Mouse (Mus musculus): ENCODE measurements at regions not wholly inside any gene's neighbourhood (a gene's known extent, or its start where the extent isn't known, plus 50 kb on each side); places are given as distances from the start of the nearest gene placed in this dataset.

DNA sequence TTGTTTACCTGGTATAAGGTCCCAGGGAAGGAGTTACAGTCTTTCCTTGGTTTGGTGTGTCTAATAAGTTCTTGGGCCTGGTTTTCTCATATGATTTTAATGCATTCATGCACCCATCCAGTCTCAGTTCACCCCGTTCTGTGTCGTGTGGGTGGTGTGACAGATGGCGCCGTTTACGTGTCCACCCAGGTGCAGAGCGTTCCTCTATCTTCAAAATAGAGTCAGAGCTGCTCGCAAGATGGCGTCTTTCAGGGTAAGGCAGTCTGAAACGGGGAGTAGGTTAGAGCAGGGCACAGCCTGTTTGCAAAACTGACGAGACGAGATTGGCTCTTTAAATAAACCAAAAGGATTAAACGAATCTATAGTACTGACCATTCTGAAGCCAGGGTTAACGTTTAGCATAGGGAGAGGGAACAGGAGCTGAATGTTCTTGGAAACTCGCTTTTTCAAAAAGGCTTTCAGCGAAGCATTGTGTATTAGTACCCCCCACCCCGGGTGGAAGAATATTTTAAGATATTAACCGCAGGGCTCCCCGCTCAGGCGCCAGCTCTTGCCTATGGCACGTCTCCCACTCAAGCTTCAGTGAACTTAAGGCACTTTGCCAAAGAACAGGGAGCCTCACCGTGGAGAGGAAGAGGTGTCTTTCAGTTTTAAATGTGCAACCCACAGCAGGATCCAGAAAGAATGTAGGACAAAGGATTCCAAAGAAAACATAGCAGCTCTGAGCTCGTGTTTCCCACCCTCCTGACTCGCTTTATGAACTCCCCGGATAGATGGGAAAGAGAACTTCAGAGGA lies 241.7 kb upstream of the Pfn2 start:
- DNase-seq: no peak

DNA sequence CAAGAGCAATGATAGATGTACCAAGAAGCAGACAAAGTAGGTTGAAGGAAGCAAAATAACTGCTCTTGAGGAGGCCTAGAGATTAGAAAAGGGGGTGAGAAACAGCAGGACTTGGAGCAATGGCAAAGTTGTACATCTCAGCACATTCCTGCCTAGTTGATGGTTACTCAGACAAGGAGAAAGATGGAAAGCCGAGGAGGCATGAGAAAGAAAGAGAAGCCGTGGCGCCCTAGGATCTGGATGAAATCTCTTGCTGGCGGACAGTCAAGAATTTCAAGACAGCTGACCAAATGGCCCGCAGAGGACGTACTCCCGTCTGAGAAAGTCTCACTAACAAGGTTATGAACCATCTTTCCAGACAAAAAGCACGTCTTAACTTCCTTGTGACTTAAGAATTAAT lies 242.5 kb upstream of the Pfn2 start:
- no peak for DNase-seq

DNA sequence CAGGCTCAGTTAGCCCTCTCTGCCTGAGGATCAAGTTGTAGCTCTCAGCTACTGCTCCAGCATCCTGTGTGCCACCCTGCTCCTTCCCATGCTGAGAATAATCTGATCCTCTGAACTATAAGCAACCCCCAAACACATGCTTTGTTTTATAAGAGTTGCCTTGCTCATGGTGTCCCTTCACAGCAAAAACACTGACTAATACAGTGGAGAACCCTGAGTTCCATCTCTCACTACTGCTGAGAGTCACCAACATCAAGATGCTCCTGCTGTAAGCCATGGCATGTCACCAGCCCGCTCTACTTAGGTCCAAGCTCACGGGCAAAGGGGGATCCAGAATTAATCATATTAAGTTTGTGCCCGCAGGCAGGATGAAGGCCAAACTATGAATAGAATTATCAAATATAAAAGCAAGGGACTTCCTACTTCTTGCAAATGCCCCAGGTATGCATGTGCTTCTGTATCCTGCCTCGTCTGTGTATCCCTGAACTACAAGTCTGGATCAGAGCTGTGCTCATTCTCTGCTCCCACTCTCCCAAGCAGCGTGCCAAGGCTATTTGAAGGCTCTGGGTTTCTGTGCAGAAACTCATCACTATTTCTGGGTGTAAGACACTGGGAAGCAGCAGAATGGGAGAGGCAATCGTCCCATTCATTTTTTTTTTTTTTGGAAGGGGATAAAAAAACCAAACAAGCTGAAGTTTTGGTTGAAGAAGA lies 243.7 kb upstream of the Pfn2 start:
- no peak for DNase-seq

DNA sequence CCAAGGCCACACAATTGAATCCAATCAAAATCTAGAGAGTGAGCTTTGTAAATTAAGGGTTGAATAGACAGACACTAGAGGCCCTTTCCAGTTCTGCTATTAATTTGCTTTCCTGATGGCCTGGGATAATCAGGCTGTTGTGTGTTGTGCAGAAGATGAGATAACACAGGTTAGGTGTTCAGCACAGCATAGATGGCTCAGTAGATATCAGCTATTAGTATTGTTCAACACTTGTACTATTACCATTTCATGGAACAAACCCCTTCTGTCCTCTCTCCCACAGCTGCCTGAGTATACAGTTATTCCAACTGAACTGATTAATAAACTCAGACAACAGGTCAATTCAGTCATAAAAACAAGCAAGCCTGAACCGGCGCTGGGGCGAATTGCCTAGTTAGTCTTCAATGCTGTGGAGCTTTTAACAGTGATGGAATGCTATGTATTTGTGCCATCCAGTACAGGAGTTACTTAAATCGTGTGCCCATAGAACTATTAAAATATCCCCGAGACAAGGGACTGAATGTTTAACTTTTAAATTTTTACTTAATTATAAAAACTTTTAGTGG lies 263.1 kb upstream of the Pfn2 start:
- DNase-seq: no peak

DNA sequence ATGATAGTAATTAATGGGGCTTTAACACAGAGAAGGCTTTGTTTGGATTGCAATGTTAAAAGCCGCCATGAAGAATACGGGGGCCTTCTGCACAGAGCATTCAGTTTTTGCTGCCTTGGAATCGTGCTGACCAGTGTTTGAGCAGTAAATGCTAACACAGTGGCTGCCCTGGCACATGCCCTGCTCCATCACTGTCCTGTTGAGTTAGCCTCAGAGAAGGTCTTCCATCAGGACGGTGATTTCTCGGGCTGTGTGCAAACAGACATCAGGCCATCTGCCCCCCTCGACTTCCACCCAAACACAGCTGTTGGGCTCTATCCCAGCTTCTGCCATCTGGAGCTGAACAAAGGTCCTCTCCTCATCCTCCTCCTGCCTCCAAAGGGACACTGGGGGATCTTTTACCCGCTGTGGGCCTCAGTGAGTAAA lies 264.6 kb upstream of the Pfn2 start:
- DNase-seq: no peak

DNA sequence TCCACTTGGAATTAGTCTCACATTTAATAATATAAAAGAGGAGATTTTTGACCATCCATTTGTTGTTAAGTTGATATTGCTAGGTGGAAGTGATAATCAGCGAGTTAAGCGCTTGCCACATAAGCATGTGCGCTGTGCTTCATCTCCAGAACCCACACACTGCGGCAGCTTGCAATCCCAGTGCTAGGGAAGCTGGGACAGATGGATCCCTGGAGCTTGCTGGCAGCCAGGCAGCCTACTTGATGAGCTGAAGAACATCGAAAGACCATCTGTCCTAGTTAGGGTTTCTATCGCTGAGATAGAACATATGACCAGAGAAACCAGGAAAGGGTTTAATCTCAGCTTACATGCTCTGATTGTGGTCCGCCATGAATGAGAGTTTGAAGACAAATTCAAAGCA lies 266.1 kb upstream of the Pfn2 start:
- no peak for DNase-seq

DNA sequence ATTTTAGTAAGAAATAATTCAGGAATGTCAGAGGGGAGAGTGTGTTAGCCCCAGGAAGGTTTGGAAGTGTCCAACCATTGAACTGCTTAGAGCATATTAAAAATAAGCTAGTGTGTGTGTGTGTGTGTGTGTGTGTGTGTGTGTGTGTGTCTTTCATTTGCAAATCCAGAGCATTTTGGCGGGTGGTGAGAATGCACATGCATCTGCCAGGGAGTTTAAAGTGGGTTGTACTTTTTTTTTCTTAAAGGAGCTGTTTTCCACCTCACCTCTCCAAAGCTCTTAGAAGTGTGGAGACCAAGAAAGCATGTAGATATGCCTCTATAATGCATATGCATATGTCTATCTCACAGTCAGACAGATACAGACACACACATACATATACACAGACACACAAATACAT lies 267.6 kb upstream of the Pfn2 start:
- DNase-seq: no peak

DNA sequence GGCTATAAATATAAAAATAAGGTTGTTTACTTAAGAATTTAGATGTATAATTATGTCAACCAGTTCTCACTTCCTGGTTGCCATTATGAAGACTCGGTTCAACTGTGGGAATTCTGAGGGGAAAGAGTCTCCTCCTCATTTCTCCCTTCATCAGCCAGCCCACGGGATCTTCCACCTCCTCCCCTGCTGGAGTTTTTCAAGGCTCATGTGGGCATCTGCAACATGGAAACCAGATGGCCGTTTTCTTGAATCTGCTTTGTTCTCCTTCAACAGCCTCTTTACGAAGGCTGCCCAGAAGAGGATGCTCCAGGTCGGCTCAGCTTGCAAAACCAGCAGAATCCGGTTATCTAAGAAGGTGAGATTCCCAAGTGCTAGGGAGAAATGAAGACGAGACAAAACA lies 269.0 kb upstream of the Pfn2 start:
- DNase-seq: no peak

DNA sequence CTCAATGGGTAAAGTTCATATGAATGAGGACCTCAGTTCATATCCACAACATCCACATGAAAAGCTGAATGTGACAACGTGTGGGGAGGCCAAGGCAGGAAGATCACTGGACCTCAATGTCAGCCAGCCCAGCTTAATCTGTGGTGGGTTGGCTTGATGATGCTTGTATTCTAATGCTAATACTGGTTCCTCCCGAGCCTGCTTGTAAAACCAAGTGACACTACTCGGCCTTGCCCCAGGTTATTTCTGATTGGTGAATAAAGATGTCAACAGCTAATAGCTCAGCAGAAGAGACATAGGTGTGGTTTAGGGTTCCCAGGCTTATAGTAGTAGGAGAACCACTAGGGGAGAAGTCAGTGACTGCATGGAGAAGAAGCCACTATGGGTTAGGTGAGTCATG lies 272.2 kb upstream of the Pfn2 start:
- no peak for DNase-seq

DNA sequence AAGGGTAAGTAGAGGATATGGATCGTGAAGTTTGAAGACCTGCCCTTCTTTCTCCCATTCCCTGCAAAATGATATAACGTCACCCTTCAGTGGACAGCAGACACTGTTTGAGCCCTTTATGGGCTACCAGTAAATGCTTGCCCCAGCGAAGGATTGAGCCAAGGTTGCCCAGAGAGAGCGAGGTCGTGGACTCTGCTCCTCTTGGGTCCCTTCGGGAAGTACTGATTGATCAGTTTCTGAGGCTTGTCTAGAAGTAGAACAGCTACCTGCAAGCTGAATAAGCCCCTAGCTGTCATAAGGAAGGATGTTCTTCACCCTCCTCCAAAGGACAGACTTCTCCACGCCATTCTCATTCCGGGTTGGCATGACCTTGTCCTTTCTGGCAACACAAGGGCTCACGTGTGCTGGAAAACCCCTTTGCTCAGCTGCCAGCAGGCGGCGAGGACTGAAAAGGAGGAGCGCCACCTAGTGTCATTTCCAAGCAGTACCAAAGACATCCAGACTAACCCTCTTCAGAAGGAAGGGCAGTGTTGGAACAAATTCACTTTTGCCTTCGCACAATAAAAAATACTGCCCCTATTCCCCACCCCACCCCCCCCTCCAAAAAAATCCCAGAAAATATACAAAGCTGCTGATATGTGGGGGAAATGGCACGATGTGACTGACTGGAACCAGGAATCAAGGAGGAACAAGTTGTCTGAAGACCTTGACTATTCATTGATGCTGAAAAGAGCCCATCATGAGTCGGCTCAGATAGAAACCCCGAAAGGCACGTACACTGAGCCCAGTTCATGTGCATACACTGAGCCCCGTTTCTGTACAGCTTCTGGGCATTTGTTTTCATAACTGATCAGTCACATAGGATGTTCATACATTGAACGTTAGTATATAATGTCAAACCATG lies 274.8 kb upstream of the Pfn2 start:
- peak; percentile 73 for DNase-seq

DNA sequence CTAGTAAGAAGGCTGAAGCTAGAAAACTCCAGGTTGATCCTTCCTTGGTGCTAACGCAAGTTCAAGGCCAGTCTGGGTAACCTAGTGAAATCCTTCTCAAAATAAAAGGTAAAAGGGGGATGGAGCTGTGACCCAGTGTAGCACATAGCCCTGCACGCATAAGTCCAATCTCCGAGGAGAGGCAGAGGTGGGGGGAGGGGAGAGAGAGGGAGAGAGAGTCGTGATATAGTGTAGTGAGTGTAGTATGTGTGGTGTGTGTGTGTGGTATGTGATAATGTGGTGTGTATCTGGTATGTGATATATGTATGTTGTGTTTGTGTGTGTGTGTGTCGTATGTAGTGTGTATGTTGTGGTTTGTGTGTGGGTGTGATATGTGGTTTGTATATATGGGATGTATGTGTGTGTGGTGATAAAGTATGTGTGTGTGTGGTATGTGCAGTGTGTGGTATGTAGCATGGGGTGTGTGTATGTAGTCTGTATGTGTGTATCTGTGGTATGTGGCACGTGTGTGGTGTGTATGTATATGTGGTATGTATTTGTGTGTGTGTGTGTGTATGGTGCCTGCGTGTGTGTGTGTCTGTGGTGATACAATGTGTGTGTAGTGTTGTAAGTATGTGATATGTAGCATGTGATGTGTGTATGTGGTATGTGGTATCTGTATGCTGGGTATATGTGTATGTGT lies 275.7 kb upstream of the Pfn2 start:
- DNase-seq: no peak

DNA sequence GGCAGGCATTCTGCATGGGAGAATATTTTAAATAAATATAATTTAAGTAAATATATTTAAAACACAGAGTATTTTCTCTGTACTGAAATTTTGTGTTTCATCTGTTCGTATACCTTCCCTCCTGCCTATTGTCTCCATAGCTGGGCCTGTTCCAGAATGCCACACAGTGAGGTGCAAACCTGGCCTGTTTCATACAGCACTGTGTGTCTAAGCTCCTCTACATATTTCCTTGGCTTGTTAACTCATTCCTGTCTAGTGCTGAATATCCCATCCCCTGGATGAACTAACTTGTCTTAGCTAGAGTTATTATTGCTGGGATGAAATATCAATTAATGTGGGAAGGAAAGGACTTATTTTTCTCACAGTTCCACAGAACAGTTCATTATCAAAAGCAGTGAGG lies 277.0 kb upstream of the Pfn2 start:
- DNase-seq: no peak

DNA sequence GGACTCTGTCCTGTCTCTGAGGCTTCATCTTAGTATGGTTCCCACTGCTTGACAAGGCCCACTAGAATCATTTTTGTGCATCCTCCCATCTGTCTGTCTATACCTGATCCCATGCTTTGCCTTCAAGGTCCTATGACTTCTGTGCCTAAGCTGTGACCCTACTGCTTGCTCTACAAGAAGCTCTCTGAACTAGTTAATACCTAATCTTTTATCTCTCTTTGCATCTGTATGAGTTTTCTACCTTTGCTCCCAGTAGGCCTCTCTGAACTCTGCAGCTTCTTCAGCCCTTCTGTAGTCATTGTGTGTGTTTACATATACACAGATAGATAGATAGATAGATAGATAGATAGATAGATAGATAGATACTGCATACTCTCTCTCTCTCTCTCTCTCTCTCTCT lies 279.1 kb upstream of the Pfn2 start:
- DNase-seq: no peak

DNA sequence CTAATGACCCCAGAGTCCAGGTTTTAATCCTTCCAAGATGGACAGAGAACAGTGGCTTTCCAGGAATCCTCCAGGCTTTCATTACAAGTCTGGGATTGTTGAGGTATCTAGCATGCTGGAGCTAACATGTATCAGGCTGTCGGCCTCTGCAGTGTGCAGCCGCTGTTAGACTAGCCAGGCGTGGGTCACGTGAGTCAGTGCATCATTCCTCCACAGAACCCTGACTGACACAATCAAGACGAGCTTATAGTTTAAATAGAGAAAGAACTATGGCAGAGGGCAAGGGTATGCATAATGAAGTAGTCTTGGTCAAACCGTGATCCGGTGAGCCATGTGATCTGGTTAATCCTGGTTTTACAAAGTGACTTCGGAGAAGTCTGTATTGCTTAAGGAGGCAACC lies 280.2 kb upstream of the Pfn2 start:
- DNase-seq: no peak

DNA sequence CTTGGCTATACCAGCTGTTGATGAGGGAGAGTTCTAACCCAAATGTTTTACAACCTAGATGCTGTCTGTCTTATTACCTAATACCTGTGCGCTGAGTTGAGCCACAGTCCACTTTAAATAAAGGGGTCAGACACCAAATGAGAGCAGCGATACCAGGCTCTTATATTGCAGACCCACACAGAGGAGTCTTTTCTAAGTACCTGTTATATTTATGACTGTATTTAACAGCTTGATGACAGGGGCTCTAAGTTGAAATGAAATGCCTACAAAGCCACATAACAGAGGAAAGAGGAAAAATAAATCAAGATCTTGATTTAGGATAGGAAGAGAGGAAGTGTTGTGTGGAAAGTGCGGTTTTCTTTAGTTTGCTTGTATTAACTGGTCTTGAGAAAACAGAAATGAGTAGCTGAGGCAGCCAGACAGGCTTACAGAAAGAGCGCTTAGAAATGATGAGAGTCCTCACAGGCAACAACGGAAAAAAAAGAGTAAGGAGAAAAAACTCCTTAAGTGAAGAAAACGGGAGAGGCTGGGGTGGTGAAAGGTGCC lies 281.6 kb upstream of the Pfn2 start:
- DNase-seq: no peak

DNA sequence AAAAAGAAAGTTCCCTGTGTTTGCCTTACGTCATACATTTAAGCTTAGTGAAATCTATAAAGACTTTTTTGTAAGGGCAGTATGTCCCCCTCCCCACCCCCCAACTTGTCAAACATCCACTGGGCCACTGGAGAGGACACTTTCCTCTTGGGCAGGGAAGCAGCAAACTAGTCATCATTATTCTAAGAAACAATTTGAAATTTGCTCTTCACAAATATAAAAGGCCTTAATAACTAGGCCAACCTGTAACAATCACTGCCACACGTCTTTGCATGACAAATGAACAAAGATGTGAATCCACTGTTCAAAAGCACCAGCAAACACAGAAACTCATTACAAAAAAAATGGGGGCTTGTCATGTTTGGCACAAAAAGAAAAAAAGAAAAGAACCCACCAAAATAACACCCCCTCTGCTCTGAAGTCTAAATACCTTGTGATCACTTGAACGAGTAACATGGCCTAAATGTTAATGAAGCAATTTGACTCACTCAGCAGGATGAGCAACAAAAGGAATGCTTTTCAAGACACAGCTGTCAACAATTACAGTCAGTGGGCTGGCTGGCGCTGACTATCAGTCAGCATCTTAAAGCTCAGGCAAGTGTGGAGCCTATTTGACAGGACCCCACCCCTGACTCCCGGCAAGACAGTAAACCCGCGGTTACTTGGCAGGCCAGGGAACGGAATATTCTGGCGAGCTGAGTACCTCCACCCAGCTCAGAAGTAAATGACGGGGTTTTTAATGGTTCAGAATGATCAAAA lies 278.7 kb upstream of the Tsc22d2 start:
- DNase-seq: no peak

DNA sequence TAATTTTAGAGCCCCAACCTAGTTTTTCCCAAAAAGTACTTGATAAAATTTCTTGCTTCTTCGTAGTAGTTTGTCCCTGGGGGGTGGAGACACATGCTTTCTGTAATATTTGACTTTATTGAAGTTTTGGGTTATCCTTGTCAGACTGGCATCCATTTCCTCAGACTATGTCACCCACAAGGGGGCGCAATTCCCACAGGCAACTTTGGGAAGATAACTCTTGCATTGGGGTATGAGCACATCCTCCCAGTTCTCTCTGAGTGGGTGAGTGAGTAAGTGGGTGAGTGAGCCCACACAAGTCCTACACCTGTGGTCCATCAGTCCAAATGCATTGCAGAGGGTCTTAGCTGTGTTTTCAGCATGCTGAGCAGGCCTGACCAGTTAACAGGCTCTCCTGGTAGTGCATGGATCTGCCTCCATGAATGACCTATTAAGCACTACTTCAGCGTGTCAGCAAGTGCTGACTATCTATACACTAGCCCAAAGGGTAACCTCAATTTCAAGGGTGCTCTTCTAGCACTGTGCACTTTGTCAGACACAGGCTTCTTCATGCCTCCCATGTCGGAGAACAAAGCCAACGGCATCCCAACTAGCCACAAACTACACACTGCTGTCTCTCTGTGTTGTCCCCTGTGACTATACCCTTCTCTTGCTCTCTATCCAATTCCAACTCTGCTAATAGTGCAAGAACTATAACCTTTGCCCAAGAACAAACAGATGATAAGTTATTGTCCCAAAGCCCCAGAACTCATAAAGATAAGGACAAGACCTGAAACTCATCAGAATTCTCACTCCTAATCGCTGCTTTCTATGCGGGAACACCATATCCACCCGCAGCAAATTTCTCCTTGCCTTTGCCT lies 275.6 kb upstream of the Tsc22d2 start:
- DNase-seq: peak; percentile 23

DNA sequence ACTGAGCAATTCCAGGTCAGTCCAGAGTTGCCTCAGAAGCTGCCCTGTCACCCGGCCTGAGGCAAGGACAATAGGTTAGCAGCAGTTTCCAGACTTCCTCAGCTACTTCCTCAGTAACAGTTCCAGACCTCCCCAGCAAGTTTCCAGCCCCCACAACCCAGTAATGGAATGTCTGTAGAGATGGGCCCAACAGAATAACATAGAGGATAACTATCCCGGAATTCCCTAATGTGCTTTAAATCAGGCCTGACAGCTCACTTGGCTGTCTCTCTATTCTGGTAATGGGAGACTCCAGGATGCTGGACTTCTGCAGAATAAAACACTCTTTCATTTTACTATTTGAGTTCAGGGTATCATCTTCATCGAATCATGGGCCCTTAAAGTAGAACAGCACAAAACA lies 268.4 kb upstream of the Tsc22d2 start:
- no peak for DNase-seq

DNA sequence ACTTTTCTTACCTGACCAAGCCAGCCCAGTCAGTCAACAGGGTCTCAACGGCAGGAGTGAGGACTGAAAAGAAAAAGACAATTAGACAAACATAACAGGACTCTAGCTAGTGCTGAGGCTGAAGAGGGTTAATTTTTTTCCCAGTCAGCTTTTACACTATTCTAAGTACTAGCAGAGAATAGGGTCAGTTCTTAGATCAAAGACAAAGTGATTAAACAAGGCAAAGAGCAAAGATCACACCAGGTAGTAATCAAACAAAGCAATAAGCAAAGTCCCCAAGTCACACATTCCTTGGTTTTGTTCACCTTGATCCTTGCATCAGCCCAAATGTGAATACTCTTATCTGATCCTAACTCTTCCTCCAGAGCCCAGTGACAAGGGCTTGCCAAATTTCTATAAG lies 267.8 kb upstream of the Tsc22d2 start:
- DNase-seq: no peak

DNA sequence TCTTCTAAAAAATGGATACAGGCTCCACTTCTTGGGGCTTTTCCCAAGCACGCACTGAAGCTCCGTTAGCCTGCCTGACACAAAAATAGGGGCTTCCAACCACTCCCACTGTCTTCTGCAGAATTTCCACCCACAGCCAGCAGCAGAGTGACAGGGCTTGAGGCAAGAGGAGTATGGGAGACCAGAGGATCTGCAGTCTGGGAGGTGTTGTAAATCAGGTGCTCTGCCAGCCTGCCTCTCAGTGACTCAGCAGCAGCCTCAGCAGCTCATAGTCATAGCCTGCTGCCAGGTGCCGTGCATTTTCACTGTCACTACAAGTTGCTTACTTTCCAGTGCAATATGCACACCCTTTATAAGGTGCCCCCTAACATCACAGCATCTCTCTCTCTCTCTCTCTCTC lies 261.4 kb upstream of the Tsc22d2 start:
- DNase-seq: no peak
